Mouse (Mus musculus): ENCODE measurements around the gene Atg4a. TPM values are rescaled to one million over a fixed set of nuclear protein-coding genes. Genes with fewer than 3 reads are reported as not detected.

The Atg4a gene
- polyA plus RNA-seq, 1 experiment from 2014 or later, result 15.2 TPM

GRCm38 (mm10) chrX:141158160-141158559 is 201.5 kb downstream of the Atg4a start:
- Histone ChIP-seq H3K4me3 (replicated peaks) (no peak overlapping the region), H3K36me3 (no peaks in the 10 kb centered on the region), H3K9me3 (no peaks in the 10 kb centered on the region), H3K27ac (no peak overlapping the region), H3K4me1 (replicated peaks) (no peaks in the 10 kb centered on the region), H3K27me3 (peaks cover 44% of the 10 kb centered on the region), H3K9ac (replicated peaks) (no peak overlapping the region), H3K4me2 (no peak overlapping the region)
- 37% methylated on average over 4 of the region's 4 CpGs for WGBS
- no peak for ATAC-seq (ENCODE audit: insufficient number of reproducible peaks, insufficient read depth, low FRiP score, low TSS enrichment, low read depth)

GRCm38 (mm10) chrX:141160371-141160770 is 203.7 kb downstream of the Atg4a start:
- H3K27me3 ChIP-seq, result peaks cover 26% of the 10 kb centered on the region
- WGBS, result 61% methylated on average over 3 of the region's 3 CpGs

GRCm38 (mm10) chrX:141165067-141165466 is 208.4 kb downstream of the Atg4a start:
- H3K9me3 ChIP-seq, result no peaks in the 10 kb centered on the region
- H3K4me1 ChIP-seq (replicated peaks), result no peaks in the 10 kb centered on the region
- no peaks in the 10 kb centered on the region for H3K36me3 ChIP-seq
- H3K9ac ChIP-seq (replicated peaks), result no peak overlapping the region
- WGBS, result 91% methylated on average over 4 of the region's 4 CpGs
- ATAC-seq (ENCODE audit: insufficient number of reproducible peaks, insufficient read depth, low FRiP score, low TSS enrichment, low read depth), result no peak
- no peak overlapping the region for H3K4me2 ChIP-seq
- H3K4me3 ChIP-seq (replicated peaks), result no peak overlapping the region
- H3K27me3 ChIP-seq, result peaks cover 42% of the 10 kb centered on the region
- no peak overlapping the region for H3K27ac ChIP-seq

More at GRCm38 (mm10) chrX:141160371-141160770, 203.7 kb downstream of the Atg4a start:
- no peak overlapping the region for H3K27ac ChIP-seq
- H3K9me3 ChIP-seq, result no peaks in the 10 kb centered on the region
- ATAC-seq (ENCODE audit: insufficient number of reproducible peaks, insufficient read depth, low FRiP score, low TSS enrichment, low read depth), result no peak
- H3K9ac ChIP-seq (replicated peaks), result no peak overlapping the region
- H3K4me1 ChIP-seq (replicated peaks), result no peaks in the 10 kb centered on the region
- H3K36me3 ChIP-seq, result no peaks in the 10 kb centered on the region
- H3K4me2 ChIP-seq, result no peak overlapping the region
- no peak overlapping the region for H3K4me3 ChIP-seq (replicated peaks)

GRCm38 (mm10) chrX:141175353-141175752 is 218.6 kb downstream of the Atg4a start:
- 40% methylated on average over 7 of the region's 7 CpGs for WGBS
- ATAC-seq (ENCODE audit: insufficient number of reproducible peaks, insufficient read depth, low FRiP score, low TSS enrichment, low read depth), result no peak
- no peak overlapping the region for H3K27ac ChIP-seq
- peaks cover 57% of the 10 kb centered on the region for H3K27me3 ChIP-seq
- H3K4me3 ChIP-seq (replicated peaks), result no peak overlapping the region
- no peaks in the 10 kb centered on the region for H3K36me3 ChIP-seq
- no peaks in the 10 kb centered on the region for H3K9me3 ChIP-seq
- no peak overlapping the region for H3K4me2 ChIP-seq
- no peaks in the 10 kb centered on the region for H3K4me1 ChIP-seq (replicated peaks)
- no peak overlapping the region for H3K9ac ChIP-seq (replicated peaks)

GRCm38 (mm10) chrX:141195036-141195435 is 238.3 kb downstream of the Atg4a start:
- Histone ChIP-seq H3K36me3 (no peaks in the 10 kb centered on the region), H3K9ac (replicated peaks) (no peak overlapping the region), H3K4me3 (replicated peaks) (no peak overlapping the region), H3K4me1 (replicated peaks) (no peaks in the 10 kb centered on the region), H3K27ac (no peak overlapping the region), H3K4me2 (no peak overlapping the region), H3K27me3 (peaks cover 52% of the 10 kb centered on the region), H3K9me3 (no peaks in the 10 kb centered on the region)
- ATAC-seq (ENCODE audit: insufficient number of reproducible peaks, insufficient read depth, low FRiP score, low TSS enrichment, low read depth), result no peak

GRCm38 (mm10) chrX:141198993-141199392 is 242.3 kb downstream of the Atg4a start:
- peaks cover 36% of the 10 kb centered on the region for H3K27me3 ChIP-seq
- H3K4me2 ChIP-seq, result no peak overlapping the region
- no peak overlapping the region for H3K4me3 ChIP-seq (replicated peaks)
- no peak overlapping the region for H3K9ac ChIP-seq (replicated peaks)
- H3K4me1 ChIP-seq (replicated peaks), result no peaks in the 10 kb centered on the region
- no peaks in the 10 kb centered on the region for H3K9me3 ChIP-seq
- WGBS, result 80% methylated on average over 3 of the region's 3 CpGs
- H3K27ac ChIP-seq, result no peak overlapping the region
- no peaks in the 10 kb centered on the region for H3K36me3 ChIP-seq
- no peak for ATAC-seq (ENCODE audit: insufficient number of reproducible peaks, insufficient read depth, low FRiP score, low TSS enrichment, low read depth)

- Histone ChIP-seq H3K9me3 (no peaks in the 10 kb centered on the region), H3K4me2 (no peak overlapping the region), H3K4me1 (replicated peaks) (no peaks in the 10 kb centered on the region), H3K27me3 (peaks cover 32% of the 10 kb centered on the region), H3K9ac (replicated peaks) (no peak overlapping the region), H3K4me3 (replicated peaks) (no peak overlapping the region), H3K27ac (no peak overlapping the region), H3K36me3 (no peaks in the 10 kb centered on the region)
- ATAC-seq (ENCODE audit: insufficient number of reproducible peaks, insufficient read depth, low FRiP score, low TSS enrichment, low read depth), result no peak
- 36% methylated on average over 5 of the region's 5 CpGs for WGBS
Observed at GRCm38 (mm10) chrX:141212802-141213201, 256.1 kb downstream of the Atg4a start.

Other genes starting within 250 kb of the Atg4a start
- gene Tex13b, start 143.5 kb upstream of the Atg4a start, polyA plus RNA-seq (2016; fragmentation: Nextera tagmentation; extraction: Ambion mirVana), result not detected in 2 replicates
- gene Vsig1, start 49.3 kb upstream of the Atg4a start, polyA plus RNA-seq (2016; fragmentation: Nextera tagmentation; extraction: Ambion mirVana), result not detected in 2 replicates
- 40.2 and 40.4 TPM in 2 replicates for gene Psmd10, start 179 bp upstream of the Atg4a start, polyA plus RNA-seq (2016; fragmentation: Nextera tagmentation; extraction: Ambion mirVana)

Measured in limb, embryonic 12.5 days (tissue).